Mouse (Mus musculus): ENCODE results near the gene Rsph9. TPM values are rescaled to one million over a fixed set of nuclear protein-coding genes. Genes with fewer than 3 reads are reported as not detected.

Rsph9 gene
- polyA plus RNA-seq, 1 experiment from 2014 or later: 12.6 TPM

- 91% methylated on average over 10 of the region's 10 CpGs for WGBS
- Histone ChIP-seq H3K9ac (ENCODE audit: low read length) (no peak overlapping the region), H3K4me1 (ENCODE audit: control insufficient read depth, insufficient read depth, low read length) (peaks cover 6% of the 10 kb centered on the region), H3K36me3 (ENCODE audit: control insufficient read depth, insufficient read depth, low read length) (peaks cover 15% of the 10 kb centered on the region), H3K27ac (ENCODE audit: low read depth, low read length) (no peak overlapping the region), H3K4me3 (ENCODE audit: low read depth, low read length) (no peak overlapping the region), H3K9me3 (ENCODE audit: control insufficient read depth, low read length) (no peaks in the 10 kb centered on the region), H3K4me2 (ENCODE audit: low read depth) (no peak overlapping the region), H3K27me3 (ENCODE audit: control insufficient read depth, insufficient read depth, low read length) (no peaks in the 10 kb centered on the region)
- peak; percentile 4 for DNase-seq (ENCODE audit: low spot score)
- ATAC-seq (ENCODE audit: insufficient read depth, low FRiP score, low TSS enrichment): no peak
Measured at GRCm38 (mm10) chr17:46164791-46165190, 20.8 kb upstream of the Rsph9 start.

DNA sequence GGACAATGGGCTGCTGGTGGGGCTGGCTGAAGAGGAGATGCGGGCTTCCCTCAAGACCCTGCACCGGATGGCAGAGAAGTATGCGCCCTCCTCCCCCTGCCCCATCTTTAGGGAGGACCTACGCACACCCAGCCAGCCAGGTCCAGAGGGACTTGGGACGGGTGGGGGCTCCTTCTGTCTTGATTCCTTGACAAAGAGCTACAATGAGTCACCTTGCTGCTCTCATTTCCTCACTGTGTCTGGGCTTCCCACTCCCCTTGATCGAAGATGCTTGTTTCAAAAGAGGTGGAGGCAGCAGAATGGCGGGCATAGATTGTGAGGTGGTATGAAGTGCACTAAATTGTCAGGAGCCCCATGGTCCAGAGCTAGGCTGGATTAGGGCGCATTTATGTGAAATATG, 20.3 kb upstream of the Rsph9 start:
- Histone ChIP-seq H3K9ac (ENCODE audit: low read length) (no peak overlapping the region), H3K4me1 (ENCODE audit: control insufficient read depth, insufficient read depth, low read length) (peaks cover 9% of the 10 kb centered on the region), H3K27me3 (ENCODE audit: control insufficient read depth, insufficient read depth, low read length) (no peaks in the 10 kb centered on the region), H3K36me3 (ENCODE audit: control insufficient read depth, insufficient read depth, low read length) (peaks cover 12% of the 10 kb centered on the region), H3K9me3 (ENCODE audit: control insufficient read depth, low read length) (no peaks in the 10 kb centered on the region), H3K27ac (ENCODE audit: low read depth, low read length) (no peak overlapping the region), H3K4me3 (ENCODE audit: low read depth, low read length) (no peak overlapping the region), H3K4me2 (ENCODE audit: low read depth) (no peak overlapping the region)
- DNase-seq (ENCODE audit: low spot score): peak; percentile 5
- no peak for ATAC-seq (ENCODE audit: insufficient read depth, low FRiP score, low TSS enrichment)
- 92% methylated on average over 8 of the region's 8 CpGs for WGBS

- 89% methylated on average over 9 of the region's 9 CpGs for WGBS
- no peak overlapping the region for H3K9ac ChIP-seq (ENCODE audit: low read length)
- H3K27ac ChIP-seq (ENCODE audit: low read depth, low read length): no peak overlapping the region
- H3K4me2 ChIP-seq (ENCODE audit: low read depth): no peak overlapping the region
- H3K27me3 ChIP-seq (ENCODE audit: control insufficient read depth, insufficient read depth, low read length): no peaks in the 10 kb centered on the region
- no peak overlapping the region for H3K4me3 ChIP-seq (ENCODE audit: low read depth, low read length)
- peaks cover 5% of the 10 kb centered on the region for H3K36me3 ChIP-seq (ENCODE audit: control insufficient read depth, insufficient read depth, low read length)
- H3K9me3 ChIP-seq (ENCODE audit: control insufficient read depth, low read length): no peaks in the 10 kb centered on the region
- DNase-seq (ENCODE audit: low spot score) (no peak), ATAC-seq (ENCODE audit: insufficient read depth, low FRiP score, low TSS enrichment) (no peak)
- peaks cover 9% of the 10 kb centered on the region for H3K4me1 ChIP-seq (ENCODE audit: control insufficient read depth, insufficient read depth, low read length)
Measured at GRCm38 (mm10) chr17:46162951-46163421, 19.0 kb upstream of the Rsph9 start.

- Histone ChIP-seq H3K4me2 (ENCODE audit: low read depth) (no peak overlapping the region), H3K4me1 (ENCODE audit: control insufficient read depth, insufficient read depth, low read length) (peaks cover 9% of the 10 kb centered on the region), H3K27me3 (ENCODE audit: control insufficient read depth, insufficient read depth, low read length) (no peaks in the 10 kb centered on the region), H3K36me3 (ENCODE audit: control insufficient read depth, insufficient read depth, low read length) (peaks cover 2% of the 10 kb centered on the region), H3K4me3 (ENCODE audit: low read depth, low read length) (no peak overlapping the region), H3K27ac (ENCODE audit: low read depth, low read length) (no peak overlapping the region), H3K9me3 (ENCODE audit: control insufficient read depth, low read length) (no peaks in the 10 kb centered on the region), H3K9ac (ENCODE audit: low read length) (no peak overlapping the region)
- ATAC-seq (ENCODE audit: insufficient read depth, low FRiP score, low TSS enrichment) (no peak), DNase-seq (ENCODE audit: low spot score) (no peak)
- WGBS: 96% methylated on average over 7 of the region's 7 CpGs
Measured at GRCm38 (mm10) chr17:46162551-46162950, 18.5 kb upstream of the Rsph9 start.

GRCm38 (mm10) chr17:46161710-46162109, 17.7 kb upstream of the Rsph9 start:
- no peak for ATAC-seq (ENCODE audit: insufficient read depth, low FRiP score, low TSS enrichment)

DNA sequence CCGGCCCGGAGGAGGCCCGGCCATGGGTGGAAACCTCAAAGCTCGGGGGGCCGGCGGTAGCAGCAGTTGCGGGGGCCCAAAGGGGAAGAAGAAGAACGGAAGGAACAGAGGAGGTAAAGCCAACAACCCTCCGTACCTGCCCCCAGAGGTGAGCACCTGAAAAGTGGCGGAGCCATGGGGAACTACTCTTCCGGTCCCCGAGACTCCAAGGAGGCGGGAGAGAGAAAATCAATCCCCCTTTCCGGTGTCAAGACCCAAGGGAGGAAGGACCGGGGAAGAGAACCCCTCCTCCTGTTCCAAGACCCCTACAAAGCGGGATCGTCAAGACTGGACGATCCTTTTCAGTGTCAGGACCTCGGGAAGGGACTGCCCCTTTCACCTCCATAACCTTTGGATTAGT, 17.2 kb upstream of the Rsph9 start:
- Histone ChIP-seq H3K27me3 (ENCODE audit: control insufficient read depth, insufficient read depth, low read length) (no peaks in the 10 kb centered on the region), H3K27ac (ENCODE audit: low read depth, low read length) (no peak overlapping the region; the same call in 1 of the 2 replicates), H3K36me3 (ENCODE audit: control insufficient read depth, insufficient read depth, low read length) (peaks cover 2% of the 10 kb centered on the region), H3K4me2 (ENCODE audit: low read depth) (peak overlapping the region; percentile 61), H3K4me3 (ENCODE audit: low read depth, low read length) (peak overlapping the region; percentile 60), H3K9me3 (ENCODE audit: control insufficient read depth, low read length) (no peaks in the 10 kb centered on the region), H3K9ac (ENCODE audit: low read length) (peak overlapping the region; percentile 77), H3K4me1 (ENCODE audit: control insufficient read depth, insufficient read depth, low read length) (peaks cover 9% of the 10 kb centered on the region)
- 0% methylated on average over 19 of the region's 19 CpGs for WGBS
- peak; percentile 28 for ATAC-seq (ENCODE audit: insufficient read depth, low FRiP score, low TSS enrichment)
- DNase-seq (ENCODE audit: low spot score): peak; percentile 63

More at GRCm38 (mm10) chr17:46161710-46162109, 17.7 kb upstream of the Rsph9 start:
- H3K4me1 ChIP-seq (ENCODE audit: control insufficient read depth, insufficient read depth, low read length): peaks cover 9% of the 10 kb centered on the region
- WGBS: 47% methylated on average over 9 of the region's 9 CpGs
- no peaks in the 10 kb centered on the region for H3K27me3 ChIP-seq (ENCODE audit: control insufficient read depth, insufficient read depth, low read length)
- H3K4me2 ChIP-seq (ENCODE audit: low read depth): peak overlapping the region; percentile 61
- H3K4me3 ChIP-seq (ENCODE audit: low read depth, low read length): peak overlapping the region; percentile 60
- no peak for DNase-seq (ENCODE audit: low spot score)
- peaks cover 2% of the 10 kb centered on the region for H3K36me3 ChIP-seq (ENCODE audit: control insufficient read depth, insufficient read depth, low read length)
- H3K9ac ChIP-seq (ENCODE audit: low read length): peak overlapping the region; percentile 77
- no peaks in the 10 kb centered on the region for H3K9me3 ChIP-seq (ENCODE audit: control insufficient read depth, low read length)
- no peak overlapping the region for H3K27ac ChIP-seq (ENCODE audit: low read depth, low read length)

- H3K27ac ChIP-seq (ENCODE audit: low read depth, low read length): peak within 1 kb of the TSS; percentile 47
- H3K9me3 ChIP-seq (ENCODE audit: control insufficient read depth, low read length): no peaks in the 10 kb centered on the region
- DNase-seq (ENCODE audit: low spot score) (peak; percentile 97), ATAC-seq (ENCODE audit: insufficient read depth, low FRiP score, low TSS enrichment) (peak; percentile 93)
- peak within 1 kb of the TSS; percentile 60 for H3K4me3 ChIP-seq (ENCODE audit: low read depth, low read length)
- WGBS: under 1% methylated on average over 23 of the region's 23 CpGs
- H3K27me3 ChIP-seq (ENCODE audit: control insufficient read depth, insufficient read depth, low read length): no peaks in the 10 kb centered on the region
- peaks cover 2% of the 10 kb centered on the region for H3K36me3 ChIP-seq (ENCODE audit: control insufficient read depth, insufficient read depth, low read length)
- peaks cover 9% of the 10 kb centered on the region for H3K4me1 ChIP-seq (ENCODE audit: control insufficient read depth, insufficient read depth, low read length)
- peak within 1 kb of the TSS; percentile 77 for H3K9ac ChIP-seq (ENCODE audit: low read length)
- H3K4me2 ChIP-seq (ENCODE audit: low read depth): peak within 1 kb of the TSS; percentile 63
Measured at GRCm38 (mm10) chr17:46160686-46161085, 16.7 kb upstream of the Rsph9 start, which contains the start of gene Gtpbp2. TSS of gene Gtpbp2 (plus strand) at chr17:46161032.

- Histone ChIP-seq H3K9me3 (ENCODE audit: control insufficient read depth, low read length) (no peaks in the 10 kb centered on the region), H3K4me2 (ENCODE audit: low read depth) (peak overlapping the region; percentile 63), H3K9ac (ENCODE audit: low read length) (peak overlapping the region; percentile 40), H3K27me3 (ENCODE audit: control insufficient read depth, insufficient read depth, low read length) (no peaks in the 10 kb centered on the region), H3K4me1 (ENCODE audit: control insufficient read depth, insufficient read depth, low read length) (peaks cover 9% of the 10 kb centered on the region), H3K4me3 (ENCODE audit: low read depth, low read length) (peak overlapping the region; percentile 60), H3K27ac (ENCODE audit: low read depth, low read length) (peak overlapping the region; percentile 47), H3K36me3 (ENCODE audit: control insufficient read depth, insufficient read depth, low read length) (no peaks in the 10 kb centered on the region; the same call in 1 of the 2 replicates)
- ATAC-seq (ENCODE audit: insufficient read depth, low FRiP score, low TSS enrichment) (peak; percentile 72), DNase-seq (ENCODE audit: low spot score) (peak; percentile 89)
- WGBS: under 1% methylated on average over 16 of the region's 16 CpGs
Measured at GRCm38 (mm10) chr17:46160090-46160662, 16.2 kb upstream of the Rsph9 start.

- H3K4me1 ChIP-seq (ENCODE audit: control insufficient read depth, insufficient read depth, low read length): peaks cover 9% of the 10 kb centered on the region
- no peak for ATAC-seq (ENCODE audit: insufficient read depth, low FRiP score, low TSS enrichment)
- H3K9ac ChIP-seq (ENCODE audit: low read length): no peak overlapping the region
- DNase-seq (ENCODE audit: low spot score): no peak
- no peak overlapping the region for H3K27ac ChIP-seq (ENCODE audit: low read depth, low read length)
- H3K27me3 ChIP-seq (ENCODE audit: control insufficient read depth, insufficient read depth, low read length): no peaks in the 10 kb centered on the region
- no peaks in the 10 kb centered on the region; the same call in 1 of the 2 replicates for H3K36me3 ChIP-seq (ENCODE audit: control insufficient read depth, insufficient read depth, low read length)
- no peaks in the 10 kb centered on the region for H3K9me3 ChIP-seq (ENCODE audit: control insufficient read depth, low read length)
- 70% methylated on average over 2 of the region's 2 CpGs for WGBS
- no peak overlapping the region for H3K4me2 ChIP-seq (ENCODE audit: low read depth)
- no peak overlapping the region for H3K4me3 ChIP-seq (ENCODE audit: low read depth, low read length)
Measured at GRCm38 (mm10) chr17:46159236-46159635, 15.2 kb upstream of the Rsph9 start.

Data from neural tube, embryonic 11.5 days (tissue).